In genomic region chr14:37135127-37135593, GRCm38 (mm10) we compare ENCODE assay signal across 7 mouse cellular contexts. TPM values are rescaled to one million over a fixed set of nuclear protein-coding genes. Genes with fewer than 3 reads are reported as not detected.
DNase-seq lines count a peak whose midpoint lies in the region; ATAC-seq lines count a peak whose summit lies in the region.

TSS of gene Ghitm (minus strand) at chr14:37135272.

- no peaks in the 10 kb centered on the region for H3K4me1 ChIP-seq in intestine, embryonic 15.5 days (replicated peaks)
- H3K4me1 ChIP-seq in midbrain, embryonic 10.5 days, result peaks cover 10% of the 10 kb centered on the region

- WGBS in intestine, embryonic 15.5 days, result under 1% methylated on average over 38 of the region's 38 CpGs
- WGBS in midbrain, embryonic 10.5 days, result under 1% methylated on average over 38 of the region's 38 CpGs

- peak within 1 kb of the TSS; percentile 64 for H3K4me2 ChIP-seq in intestine, embryonic 15.5 days (replicated peaks)

- intact Hi-C loops in gastrocnemius, postnatal 36 days (cut with DNase I), result no loop called here
- intact Hi-C loops in left cerebral cortex, postnatal 25 days (cut with DNase I), result loop anchor here (10.0 kb wide), 1 partner anchor 170 kb away; the partner anchor contains the start of gene Ccser2

- peak; percentile 98 for DNase-seq in adrenal gland, adult 2 months
- DNase-seq in embryo, embryonic 11.5 days (ENCODE audit: low read depth, low spot score), result peak; percentile 91
- DNase-seq in gastrocnemius, postnatal 36 days, result peak; percentile 92 to 93
- DNase-seq in left cerebral cortex, postnatal 25 days (ENCODE audit: low spot score in 2 of 2), result peak; percentile 98 to 99
- DNase-seq in midbrain, embryonic 10.5 days (ENCODE audit: low spot score), result peak; percentile 96
- peak; percentile 90 for DNase-seq in right cerebral cortex, postnatal 4 days

- peak within 1 kb of the TSS; percentile 89 for H3K4me3 ChIP-seq in intestine, embryonic 15.5 days (replicated peaks)
- peak within 1 kb of the TSS; percentile 93 for H3K4me3 ChIP-seq in midbrain, embryonic 10.5 days

- ATAC-seq in intestine, embryonic 15.5 days, result peak; percentile 99

- peak within 1 kb of the TSS; percentile 93 for H3K9ac ChIP-seq in intestine, embryonic 15.5 days

- H3K36me3 ChIP-seq in intestine, embryonic 15.5 days, result peaks cover 6% of the 10 kb centered on the region; the same call in 1 of the 2 replicates
- H3K36me3 ChIP-seq in midbrain, embryonic 10.5 days, result peaks cover 29% of the 10 kb centered on the region

- peak within 1 kb of the TSS; percentile 85 for H3K27ac ChIP-seq in intestine, embryonic 15.5 days
- peak within 1 kb of the TSS; percentile 90 for H3K27ac ChIP-seq in midbrain, embryonic 10.5 days (replicated peaks)

- no peaks in the 10 kb centered on the region for H3K27me3 ChIP-seq in intestine, embryonic 15.5 days (replicated peaks)
- no peaks in the 10 kb centered on the region for H3K27me3 ChIP-seq in midbrain, embryonic 10.5 days (ENCODE audit: low read depth, poor library complexity, severe bottlenecking)

- no peaks in the 10 kb centered on the region for H3K9me3 ChIP-seq in intestine, embryonic 15.5 days
- no peaks in the 10 kb centered on the region for H3K9me3 ChIP-seq in midbrain, embryonic 10.5 days (replicated peaks)

RNA-seq across cellular contexts. Expression of gene Ghitm, which starts in this region (rescaled TPM):
- 100 to 1,000 TPM; 752 to 904 TPM for total RNA-seq in adrenal gland, adult 2 months (2021)
- polyA plus RNA-seq in adrenal gland, adult 2 months (2012; rRNA removed), result 135 and 189 TPM in 2 replicates
- 100 to 1,000 TPM; 399 to 418 TPM for total RNA-seq in gastrocnemius, postnatal 36 days (2021)
- polyA plus RNA-seq in intestine, embryonic 15.5 days (2015; fragmentation: Nextera tagmentation; extraction: Ambion mirVana), result 300 and 309 TPM in 2 replicates
- total RNA-seq in left cerebral cortex, postnatal 25 days (2021), result 100 to 1,000 TPM; 409 to 411 TPM
- 211 and 219 TPM in 2 replicates for polyA plus RNA-seq in midbrain, embryonic 10.5 days (2016; fragmentation: Nextera tagmentation; extraction: Ambion mirVana)

Comparison
In these comparisons a context has a peak if more than half of its experiments do, and no peak if none do; other contexts are left out.
1. Peak in every context shown above with its lines: DNase-seq, ATAC-seq, H3K4me3 ChIP-seq and H3K27ac ChIP-seq.